Mouse (Mus musculus) C2C12 (cell line): ENCODE measurements around the gene Zap70. TPM values are rescaled to one million over a fixed set of nuclear protein-coding genes. Genes with fewer than 3 reads are reported as not detected.

Experiments used
- H3K27me3 ChIP-seq: one replicate; pipeline ENCODE4 v1.6.1; 2011; ENCODE audit not compliant: control insufficient read depth, insufficient read depth, insufficient read length
- H3K36me3 ChIP-seq: one replicate; pipeline ENCODE4 v1.6.1; 2011; ENCODE audit not compliant: control insufficient read depth, insufficient read depth
- H3K4me3 ChIP-seq: one replicate; pipeline ENCODE4 v1.5.1; 2011; ENCODE audit warnings: mild to moderate bottlenecking, control low read depth; ENCODE audit not compliant: poor library complexity, insufficient read depth, severe bottlenecking
- H3K79me2 ChIP-seq: one replicate; pipeline ENCODE4 v1.6.1; 2011; ENCODE audit not compliant: control insufficient read depth, insufficient read depth
- H3K79me3 ChIP-seq: one replicate; pipeline ENCODE4 v1.6.1; 2011; ENCODE audit warnings: low read depth, control low read depth
- H3ac ChIP-seq: one replicate; pipeline ENCODE3; 2011; ENCODE audit warnings: low read depth; ENCODE audit not compliant: control insufficient read depth, insufficient read length
- CEBPB ChIP-seq: IDR thresholded peaks from one replicate; pipeline ENCODE4 v1.6.1; 2011; ENCODE audit warnings: low read depth, mild to moderate bottlenecking, control low read depth, moderate library complexity
- CTCF ChIP-seq: IDR thresholded peaks from one replicate; pipeline ENCODE4 v1.5.1; 2011; ENCODE audit not compliant: control insufficient read depth, insufficient read depth, insufficient read length
- FOSL1 ChIP-seq: IDR thresholded peaks from one replicate; pipeline ENCODE4 v1.8.0; 2011; ENCODE audit warnings: mild to moderate bottlenecking, low read length; ENCODE audit not compliant: poor library complexity, insufficient read depth, severe bottlenecking
- MAX ChIP-seq: IDR thresholded peaks from one replicate; pipeline ENCODE4 v1.6.1; 2011; ENCODE audit warnings: mild to moderate bottlenecking, control low read depth
- MYOD1 ChIP-seq: IDR thresholded peaks from one replicate; pipeline ENCODE4 v1.6.1; 2011; ENCODE audit warnings: low read depth; ENCODE audit not compliant: control insufficient read depth, insufficient read length
- MYOG ChIP-seq: IDR thresholded peaks from one replicate; pipeline ENCODE4 v1.6.1; 2011; ENCODE audit not compliant: control insufficient read depth, insufficient read length; ENCODE audit errors: extremely low read depth
- USF1 ChIP-seq: IDR thresholded peaks from one replicate; pipeline ENCODE4 v1.6.1; 2011; ENCODE audit warnings: low read depth, mild to moderate bottlenecking, control low read depth, moderate library complexity
- long read RNA-seq, 2 experiments: library from polyadenylated mRNA; unstranded; transcript quantifications; one replicate each; pipeline ENCODE4 v2.0.0; 2019 to 2020
- polyA plus RNA-seq: library from polyadenylated mRNA; unstranded; fragments of >200 nt; fragmentation: generic; extraction: Trizol; gene quantifications from one replicate; pipeline ENCODE4 v1.2.1, GENCODE M21; 2012; ENCODE audit warnings: missing spikeins

The Zap70 gene
- polyA plus RNA-seq: not detected
- long read RNA-seq, experiment 1: 0 reads
- long read RNA-seq, experiment 2: 0 reads

DNA sequence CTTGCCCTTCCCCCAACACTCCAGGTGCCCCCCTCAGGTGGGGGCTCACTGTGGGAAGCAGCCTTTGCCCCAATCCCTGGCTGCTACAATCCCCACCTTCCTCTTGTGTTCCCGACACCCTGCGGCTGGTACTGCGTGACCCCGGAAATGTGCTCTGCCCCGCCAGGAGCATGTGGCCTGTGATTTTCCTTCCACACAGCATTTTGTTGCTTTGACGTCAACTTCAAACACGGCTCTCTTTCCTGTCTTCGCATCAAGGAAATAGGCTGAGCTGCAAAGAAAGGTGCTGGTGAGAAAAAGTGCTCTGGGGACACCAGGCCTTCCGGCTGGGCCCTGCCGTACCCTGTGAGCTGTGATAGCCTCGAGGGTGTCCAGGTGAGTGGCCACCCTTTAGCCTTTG lies at the start of gene Zap70:
Gene Zap70, plus strand, starts transcription at position 231 of the 400 bp plus-strand sequence.
- Histone ChIP-seq H3K79me3 (no peaks in the 10 kb centered on the region), H3K79me2 (no peaks in the 10 kb centered on the region), H3K4me3 (no peak within 1 kb of the TSS), H3K27me3 (peaks cover 19% of the 10 kb centered on the region), H3K36me3 (no peaks in the 10 kb centered on the region), H3ac (no peak within 1 kb of the TSS)
- TF ChIP-seq MAX: no peak
- TF ChIP-seq CTCF: no peak
- no peak for TF ChIP-seq MYOG
- no peak for TF ChIP-seq MYOD1
- no peak for TF ChIP-seq CEBPB
- TF ChIP-seq USF1: no peak
- TF ChIP-seq FOSL1: no peak

DNA sequence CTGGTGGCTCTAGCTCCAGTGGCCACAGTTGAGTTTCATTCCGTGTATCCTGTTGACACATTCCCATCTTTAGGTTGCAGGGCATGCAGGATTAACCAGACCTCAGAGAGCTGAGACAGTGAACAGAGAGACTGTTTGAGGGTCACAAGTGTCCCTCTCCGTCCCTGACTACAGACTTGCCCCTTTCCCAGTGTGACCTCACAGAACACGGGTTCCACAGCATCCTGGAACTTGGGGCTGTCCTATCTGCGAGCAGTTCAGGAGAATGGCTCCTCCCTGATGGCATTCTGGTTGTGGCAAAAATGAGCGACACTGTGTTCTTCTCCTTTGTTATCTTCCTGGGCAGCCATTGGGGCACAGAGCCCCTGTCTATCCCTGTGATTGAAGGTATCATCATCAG lies 47.3 kb upstream of the Zap70 start, which contains the start of gene Actr1b:
Gene Actr1b, minus strand, starts transcription at position 112 of the 400 bp plus-strand sequence.
- no peak within 1 kb of the TSS for H3K4me3 ChIP-seq
- peaks cover 29% of the 10 kb centered on the region for H3K27me3 ChIP-seq
- no peak within 1 kb of the TSS for H3ac ChIP-seq
- no peaks in the 10 kb centered on the region for H3K36me3 ChIP-seq
- TF ChIP-seq CTCF: no peak
- TF ChIP-seq FOSL1: no peak
- TF ChIP-seq MYOD1: no peak
- no peak for TF ChIP-seq MYOG
- TF ChIP-seq CEBPB: no peak
- TF ChIP-seq USF1: no peak
- TF ChIP-seq MAX: no peak
- peaks cover 4% of the 10 kb centered on the region for H3K79me2 ChIP-seq
- H3K79me3 ChIP-seq: peaks cover 4% of the 10 kb centered on the region

DNA sequence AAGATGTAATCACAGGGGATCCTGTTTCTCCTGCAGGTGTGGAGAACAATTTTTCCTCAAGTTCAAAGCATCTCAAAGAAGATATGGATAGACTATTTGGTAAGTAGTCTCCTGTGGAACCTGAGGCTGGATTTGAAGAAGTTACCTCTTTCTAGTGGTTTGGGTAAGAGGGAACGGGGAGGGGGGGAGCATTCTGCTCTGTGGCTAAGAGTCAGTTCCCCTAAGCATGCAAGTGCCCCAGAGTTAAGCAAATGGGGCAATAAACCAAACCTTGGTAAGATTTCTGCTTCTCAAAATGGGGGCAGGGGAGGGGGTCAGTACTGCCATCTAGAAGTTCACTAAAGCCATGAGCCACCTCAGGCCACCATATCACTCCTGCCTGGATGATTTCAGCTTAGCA lies 42.8 kb upstream of the Zap70 start:
- Histone ChIP-seq H3ac (no peak overlapping the region), H3K79me2 (no peaks in the 10 kb centered on the region), H3K79me3 (no peaks in the 10 kb centered on the region), H3K27me3 (peaks cover 42% of the 10 kb centered on the region), H3K4me3 (no peak overlapping the region), H3K36me3 (no peaks in the 10 kb centered on the region)
- TF ChIP-seq MYOD1: no peak
- TF ChIP-seq CEBPB: no peak
- TF ChIP-seq MYOG: no peak

DNA sequence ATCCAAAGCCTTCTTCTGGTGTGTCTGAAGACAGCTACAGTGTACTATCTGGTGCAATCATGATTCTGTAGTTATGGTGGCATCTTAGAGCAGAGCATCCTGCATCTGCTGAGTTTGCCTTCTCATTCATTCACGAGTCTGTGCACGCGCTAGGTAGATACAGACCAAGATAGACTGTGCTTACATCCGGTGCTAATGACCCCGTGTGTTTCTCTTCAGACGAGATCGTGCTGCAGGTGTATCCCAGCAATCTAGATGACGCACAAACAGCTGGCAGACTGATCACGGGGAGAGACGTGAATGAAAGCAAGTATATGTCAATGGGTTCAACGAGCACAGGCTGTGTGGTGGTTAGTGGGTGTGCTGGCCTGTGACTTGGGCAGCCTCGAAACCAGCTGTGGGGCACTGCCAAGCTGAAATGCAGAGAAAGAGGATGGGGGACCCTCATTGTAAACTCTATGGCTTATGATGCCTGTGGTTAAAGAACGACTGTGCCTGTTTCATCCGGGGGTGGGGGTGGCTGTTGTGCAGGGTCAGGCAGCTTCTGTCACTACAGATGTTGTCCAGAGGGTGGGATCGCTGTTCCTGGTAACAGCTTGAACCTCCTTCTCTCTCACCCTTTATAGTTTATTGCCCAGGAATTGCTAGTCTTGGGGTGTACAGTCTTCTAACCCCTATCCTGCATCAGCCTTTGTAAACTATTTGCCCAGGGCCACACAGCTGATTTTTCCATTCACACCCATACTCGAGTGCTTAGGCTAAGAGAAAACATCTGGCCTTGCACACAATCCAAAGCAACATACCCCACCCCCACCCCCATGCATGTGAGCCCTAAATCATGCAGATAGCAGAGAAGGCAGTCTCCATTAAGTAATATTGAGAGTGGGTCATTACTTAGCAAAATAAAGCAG lies 38.2 kb upstream of the Zap70 start:
- Histone ChIP-seq H3K27me3 (peaks cover 25% of the 10 kb centered on the region), H3K4me3 (no peak overlapping the region), H3K79me3 (no peaks in the 10 kb centered on the region), H3K36me3 (no peaks in the 10 kb centered on the region), H3ac (no peak overlapping the region), H3K79me2 (no peaks in the 10 kb centered on the region)
- TF ChIP-seq MYOD1: no peak
- no peak for TF ChIP-seq FOSL1
- no peak for TF ChIP-seq CTCF
- TF ChIP-seq USF1: no peak
- no peak for TF ChIP-seq CEBPB

DNA sequence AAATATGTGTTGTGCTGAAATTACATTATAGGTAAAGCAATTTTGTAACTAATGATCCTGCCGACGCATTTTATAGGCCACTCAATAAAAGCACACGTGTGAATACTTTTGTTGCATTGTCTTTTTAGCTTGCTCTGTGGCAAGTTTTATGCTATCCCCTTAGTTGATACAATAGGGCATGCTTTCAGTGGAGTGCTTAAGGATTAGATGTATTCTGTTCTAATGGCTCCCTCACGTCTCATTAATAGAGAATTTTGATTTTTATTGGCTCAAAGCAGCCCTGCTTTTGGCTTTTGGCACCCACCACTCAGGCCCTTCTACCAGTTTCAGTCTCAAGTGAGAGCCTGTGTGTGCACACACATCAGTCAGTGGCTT lies 37.6 kb upstream of the Zap70 start:
- Histone ChIP-seq H3K79me2 (no peaks in the 10 kb centered on the region), H3ac (no peak overlapping the region), H3K79me3 (no peaks in the 10 kb centered on the region), H3K27me3 (peaks cover 20% of the 10 kb centered on the region), H3K36me3 (no peaks in the 10 kb centered on the region), H3K4me3 (no peak overlapping the region)
- TF ChIP-seq MAX (no peak), MYOG (no peak), FOSL1 (no peak), CEBPB (no peak), MYOD1 (no peak), USF1 (no peak), CTCF (no peak)

DNA sequence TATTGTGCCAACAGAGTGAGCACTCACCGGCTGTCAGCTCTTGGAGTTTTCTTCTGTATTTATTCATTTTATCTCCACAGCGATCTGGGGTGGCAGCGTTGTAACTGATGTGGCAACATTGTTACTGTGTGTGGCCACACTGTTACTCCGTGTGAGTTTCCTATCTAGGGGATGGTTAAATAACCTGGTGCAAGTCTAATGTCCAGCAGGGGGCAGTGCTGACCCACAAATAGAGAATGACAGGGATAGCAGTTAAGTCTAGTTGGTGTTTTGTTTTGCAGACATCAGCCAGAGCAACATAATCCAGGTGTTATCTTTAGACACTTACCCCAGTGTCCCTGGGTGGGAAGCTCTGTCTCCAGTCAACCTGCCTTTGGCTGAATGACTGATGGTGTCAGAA lies 24.3 kb upstream of the Zap70 start:
- Histone ChIP-seq H3K4me3 (no peak overlapping the region), H3K36me3 (no peaks in the 10 kb centered on the region), H3K27me3 (peaks cover 5% of the 10 kb centered on the region), H3ac (no peak overlapping the region), H3K79me2 (no peaks in the 10 kb centered on the region), H3K79me3 (no peaks in the 10 kb centered on the region)
- peak; percentile 42 for TF ChIP-seq CTCF
- no peak for TF ChIP-seq MYOG
- TF ChIP-seq MYOD1: no peak
- TF ChIP-seq MAX: no peak
- no peak for TF ChIP-seq CEBPB
- TF ChIP-seq FOSL1: no peak
- TF ChIP-seq USF1: no peak
